Comparison of ENCODE assay signal across 22 mouse cellular contexts in genomic region chr9:46654422-46654821, GRCm38 (mm10).
"Had no signal": no experiment of that assay in that cellular context is flagged by ENCODE, and none has a peak within 500 bp of the region (broad histone marks: within the 10 kb centered on the region; RNA-seq: fewer than 3 reads in every experiment).

No protein-coding gene starts in this region.

- H3K27me3 ChIP-seq: limb, embryonic 15.5 days; midbrain, embryonic 15.5 days; stomach, embryonic 15.5 days had no signal

- H3K4me1 ChIP-seq: limb, embryonic 12.5 days; limb, embryonic 15.5 days; neural tube, embryonic 13.5 days; stomach, embryonic 15.5 days had no signal

- H3K9me3 ChIP-seq: limb, embryonic 12.5 days; limb, embryonic 15.5 days; midbrain, embryonic 12.5 days; midbrain, embryonic 15.5 days; neural tube, embryonic 13.5 days; stomach, embryonic 15.5 days had no signal

- H3K9ac ChIP-seq: limb, embryonic 12.5 days; limb, embryonic 15.5 days; liver, embryonic 14.5 days; liver, postnatal 0 days; lung, embryonic 14.5 days; midbrain, embryonic 12.5 days; midbrain, embryonic 15.5 days; neural tube, embryonic 13.5 days; stomach, embryonic 15.5 days had no signal

- H3K4me3 ChIP-seq: limb, embryonic 12.5 days; limb, embryonic 15.5 days; midbrain, embryonic 12.5 days; midbrain, embryonic 15.5 days; myocyte; neural tube, embryonic 13.5 days; stomach, embryonic 15.5 days had no signal

- ATAC-seq: intestine, embryonic 16.5 days; liver, postnatal 0 days; lung, postnatal 0 days; midbrain, embryonic 15.5 days had no signal

- H3K36me3 ChIP-seq: limb, embryonic 12.5 days; limb, embryonic 15.5 days; midbrain, embryonic 12.5 days; midbrain, embryonic 15.5 days; neural tube, embryonic 13.5 days; stomach, embryonic 15.5 days had no signal

- H3K27ac ChIP-seq: limb, embryonic 12.5 days; limb, embryonic 15.5 days; liver, embryonic 14.5 days; macrophage; midbrain, embryonic 12.5 days; midbrain, embryonic 15.5 days; neural tube, embryonic 13.5 days; stomach, embryonic 15.5 days had no signal

- H3K4me2 ChIP-seq: limb, embryonic 12.5 days; limb, embryonic 15.5 days; liver, embryonic 11.5 days; lung, embryonic 14.5 days; midbrain, embryonic 12.5 days; midbrain, embryonic 15.5 days; neural tube, embryonic 13.5 days; stomach, embryonic 15.5 days had no signal

- DNase-seq: kidney, adult 18-20 months; kidney, adult 9 months; kidney, postnatal 14 days; kidney, postnatal 4 days; liver, postnatal 0 days; lung, embryonic 14.5 days; retina, postnatal 1 day; spleen, adult 18-20 months; thymus, adult 18-20 months; thymus, postnatal 36 days had no signal
